Mouse (Mus musculus): ENCODE measurements around the gene Cdh15. TPM values are rescaled to one million over a fixed set of nuclear protein-coding genes. Genes with fewer than 3 reads are reported as not detected.
A peak's percentile ranks its signal among the peaks of the same experiment; 100 is the strongest.

The Cdh15 gene
- polyA plus RNA-seq, 1 experiment from 2014 or later = 0.85 TPM

GRCm38 (mm10) chr8:122906463-122907021 is 58.8 kb downstream of the Cdh15 start:
- H3K4me1 ChIP-seq (replicated peaks) = peaks cover 20% of the 10 kb centered on the region
- no peak overlapping the region for H3K9ac ChIP-seq
- H3K27ac ChIP-seq (replicated peaks) = 0 out of 2 replicates have a peak overlapping the region, but pooled peaks have one; percentile 34
- H3K36me3 ChIP-seq (replicated peaks) = peaks cover 30% of the 10 kb centered on the region
- H3K27me3 ChIP-seq = no peaks in the 10 kb centered on the region
- peak overlapping the region; percentile 29; the same call in 1 of the 2 replicates for H3K4me2 ChIP-seq
- WGBS (ENCODE audit: insufficient replicate concordance) = 24% methylated on average over 6 of the region's 6 CpGs
- peak; percentile 74 for ATAC-seq (ENCODE audit: insufficient read depth)
- no peak overlapping the region for H3K4me3 ChIP-seq (replicated peaks)
- H3K9me3 ChIP-seq (replicated peaks) = no peaks in the 10 kb centered on the region

GRCm38 (mm10) chr8:122912150-122912549 is 64.4 kb downstream of the Cdh15 start:
- Histone ChIP-seq H3K27me3 (no peaks in the 10 kb centered on the region), H3K9me3 (replicated peaks) (no peaks in the 10 kb centered on the region), H3K9ac (no peak overlapping the region), H3K36me3 (replicated peaks) (peaks cover 63% of the 10 kb centered on the region), H3K4me2 (no peak overlapping the region), H3K27ac (replicated peaks) (no peak overlapping the region), H3K4me3 (replicated peaks) (no peak overlapping the region), H3K4me1 (replicated peaks) (peaks cover 6% of the 10 kb centered on the region; the same call in 1 of the 2 replicates)
- 52% methylated on average over 3 of the region's 3 CpGs for WGBS (ENCODE audit: insufficient replicate concordance)
- ATAC-seq (ENCODE audit: insufficient read depth) = no peak

DNA sequence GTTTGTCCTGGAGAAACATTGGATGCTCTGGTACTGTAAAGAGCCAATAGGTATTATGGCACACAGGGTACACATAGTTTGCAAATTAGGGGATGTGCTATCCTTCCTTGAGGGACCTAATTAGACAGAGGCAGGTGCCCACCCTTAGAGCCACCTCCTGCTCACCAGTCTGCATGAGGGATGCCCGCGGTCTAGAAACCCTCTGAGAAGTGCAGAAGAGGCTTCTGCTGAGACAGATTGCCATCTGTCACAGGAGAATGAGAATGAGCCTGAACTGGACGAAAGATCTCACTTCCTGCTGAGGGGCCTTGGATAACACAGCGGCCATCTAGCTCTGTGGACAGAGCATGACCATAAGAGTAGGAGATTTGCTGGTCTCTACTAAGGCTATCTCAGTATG is 65.1 kb downstream of the Cdh15 start:
- WGBS (ENCODE audit: insufficient replicate concordance) = 82% methylated on average over 4 of the region's 4 CpGs
- Histone ChIP-seq H3K9me3 (replicated peaks) (no peaks in the 10 kb centered on the region), H3K27me3 (no peaks in the 10 kb centered on the region), H3K27ac (replicated peaks) (no peak overlapping the region), H3K4me3 (replicated peaks) (no peak overlapping the region), H3K36me3 (replicated peaks) (peaks cover 56% of the 10 kb centered on the region), H3K9ac (no peak overlapping the region), H3K4me2 (no peak overlapping the region), H3K4me1 (replicated peaks) (peaks cover 14% of the 10 kb centered on the region)
- ATAC-seq (ENCODE audit: insufficient read depth) = no peak

GRCm38 (mm10) chr8:122916766-122917165 is 69.0 kb downstream of the Cdh15 start:
- no peak for ATAC-seq (ENCODE audit: insufficient read depth)
- H3K36me3 ChIP-seq (replicated peaks) = peaks cover 42% of the 10 kb centered on the region
- no peak overlapping the region for H3K4me3 ChIP-seq (replicated peaks)
- H3K4me1 ChIP-seq (replicated peaks) = peaks cover 34% of the 10 kb centered on the region
- H3K27ac ChIP-seq (replicated peaks) = no peak overlapping the region
- H3K4me2 ChIP-seq = no peak overlapping the region
- no peaks in the 10 kb centered on the region for H3K9me3 ChIP-seq (replicated peaks)
- H3K27me3 ChIP-seq = no peaks in the 10 kb centered on the region
- 31% methylated on average over 3 of the region's 3 CpGs for WGBS (ENCODE audit: insufficient replicate concordance)
- H3K9ac ChIP-seq = no peak overlapping the region

Other genes starting within 250 kb of the Cdh15 start
- 8.2 and 8.8 TPM in 2 replicates for gene Galns, start 236.5 kb upstream of the Cdh15 start, polyA plus RNA-seq (2015; fragmentation: Nextera tagmentation; extraction: Ambion mirVana)
- 24.2 and 33.1 TPM in 2 replicates for gene Trappc2l, start 236.3 kb upstream of the Cdh15 start, polyA plus RNA-seq (2015; fragmentation: Nextera tagmentation; extraction: Ambion mirVana)
- not detected in 2 replicates for gene Pabpn1l, start 225.2 kb upstream of the Cdh15 start, polyA plus RNA-seq (2015; fragmentation: Nextera tagmentation; extraction: Ambion mirVana)
- gene Cbfa2t3, start 148.9 kb upstream of the Cdh15 start, polyA plus RNA-seq (2015; fragmentation: Nextera tagmentation; extraction: Ambion mirVana) = 3.5 and 3.6 TPM in 2 replicates
- 8.3 and 9.9 TPM in 2 replicates for gene Acsf3, start 72.5 kb upstream of the Cdh15 start, polyA plus RNA-seq (2015; fragmentation: Nextera tagmentation; extraction: Ambion mirVana)
- 18.1 and 20.8 TPM in 2 replicates for gene Ankrd11, start 194.3 kb downstream of the Cdh15 start, polyA plus RNA-seq (2015; fragmentation: Nextera tagmentation; extraction: Ambion mirVana)
- 20.8 and 21.2 TPM in 2 replicates for gene Spg7, start 215.0 kb downstream of the Cdh15 start, polyA plus RNA-seq (2015; fragmentation: Nextera tagmentation; extraction: Ambion mirVana)